Mouse (Mus musculus) G1E-ER4 (cell line): Measurements from ENCODE around the gene Kank1. TPM values are rescaled to one million over a fixed set of nuclear protein-coding genes. Genes with fewer than 3 reads are reported as not detected.

Experiments
- GATA1 ChIP-seq: IDR thresholded peaks from one replicate; pipeline ENCODE4 v1.8.0; 2012; ENCODE audit warnings: low read length, inconsistent platforms
- polyA plus RNA-seq: library from polyadenylated mRNA; stranded (reverse); fragments of >175 nt; gene quantifications from 2 replicates; pipeline ENCODE4 v1.2.3, GENCODE M21; 2012

Kank1 gene
- polyA plus RNA-seq, 1 experiment = not detected

- no peak for TF ChIP-seq GATA1
These were observed 128.9 kb downstream of the Kank1 start for GRCm38 (mm10) chr19:25365698-25366097.

GRCm38 (mm10) chr19:25366620-25367019, 129.8 kb downstream of the Kank1 start:
- TF ChIP-seq GATA1 = no peak

GRCm38 (mm10) chr19:25370428-25370827, 133.7 kb downstream of the Kank1 start:
- no peak for TF ChIP-seq GATA1

- no peak for TF ChIP-seq GATA1
These were observed 136.0 kb downstream of the Kank1 start for GRCm38 (mm10) chr19:25372794-25373193.

- no peak for TF ChIP-seq GATA1
These were observed 136.8 kb downstream of the Kank1 start for GRCm38 (mm10) chr19:25373594-25373993.

- TF ChIP-seq GATA1 = no peak
These were observed 137.4 kb downstream of the Kank1 start for GRCm38 (mm10) chr19:25374191-25374590.

GRCm38 (mm10) chr19:25374926-25375325, 138.2 kb downstream of the Kank1 start:
- no peak for TF ChIP-seq GATA1

GRCm38 (mm10) chr19:25376871-25377270, 140.1 kb downstream of the Kank1 start:
- no peak for TF ChIP-seq GATA1

GRCm38 (mm10) chr19:25380675-25381074, 143.9 kb downstream of the Kank1 start:
- no peak for TF ChIP-seq GATA1

- TF ChIP-seq GATA1 = no peak
These were observed 145.2 kb downstream of the Kank1 start for GRCm38 (mm10) chr19:25381972-25382371.

- TF ChIP-seq GATA1 = no peak
These were observed 145.7 kb downstream of the Kank1 start for GRCm38 (mm10) chr19:25382494-25382893.

- TF ChIP-seq GATA1 = no peak
These were observed 146.8 kb downstream of the Kank1 start for GRCm38 (mm10) chr19:25383386-25384146.

GRCm38 (mm10) chr19:25385981-25386380, 149.2 kb downstream of the Kank1 start:
- TF ChIP-seq GATA1 = no peak

GRCm38 (mm10) chr19:25386679-25387470, 150.1 kb downstream of the Kank1 start:
- TF ChIP-seq GATA1 = no peak

- TF ChIP-seq GATA1 = no peak
These were observed 151.1 kb downstream of the Kank1 start for GRCm38 (mm10) chr19:25387902-25388301.

- no peak for TF ChIP-seq GATA1
These were observed 155.4 kb downstream of the Kank1 start for GRCm38 (mm10) chr19:25392135-25392534.

GRCm38 (mm10) chr19:25395035-25395434, 158.3 kb downstream of the Kank1 start:
- no peak for TF ChIP-seq GATA1
